Mouse (Mus musculus): ENCODE data around the gene Kat8. TPM values are rescaled to one million over a fixed set of nuclear protein-coding genes. Genes with fewer than 3 reads are reported as not detected.
"Not testable (repeated sequence)": the region's sequence is repeated elsewhere in the genome, so short reads cannot be mapped to it uniquely, and the experiment has no call there.

The Kat8 gene
- polyA plus RNA-seq, 2 experiments: 39.1 to 43.4 TPM

GRCm38 (mm10) chr7:127936216-127936884 is 24.0 kb downstream of the Kat8 start:
- Histone ChIP-seq H3K36me3 (ENCODE audit: control insufficient read depth, insufficient read depth, low read length) (no peaks in the 10 kb centered on the region), H3K4me3 (replicated peaks; ENCODE audit: low read length) (peak overlapping the region; percentile 76), H3K27me3 (ENCODE audit: control insufficient read depth, insufficient read depth, low read length) (no peaks in the 10 kb centered on the region), H3K27ac (replicated peaks; ENCODE audit: low read depth, low read length) (no peak overlapping the region), H3K9me3 (ENCODE audit: control insufficient read depth, low read length) (no peaks in the 10 kb centered on the region), H3K4me1 (ENCODE audit: control insufficient read depth, insufficient read depth, low read length) (0 out of 2 replicates have a peak, but pooled peaks cover 8% of the 10 kb centered on the region), H3K9ac (ENCODE audit: low read depth, low read length, severe bottlenecking) (peak overlapping the region; percentile 75), H3K4me2 (replicated peaks; ENCODE audit: low read depth, low read length, severe bottlenecking) (peak overlapping the region; percentile 94)
- no peak for TF ChIP-seq POLR2A (IDR thresholded peaks at IDR 0.05; ENCODE audit: borderline replicate concordance, extremely low read depth, insufficient read depth, insufficient read length)
- no peak for DNase-seq (ENCODE audit: low spot score)
- ATAC-seq (ENCODE audit: low FRiP score, low read depth): no peak
- WGBS: 59% methylated on average over 18 of the region's 18 CpGs

- peaks cover 26% of the 10 kb centered on the region; the same call in 1 of the 2 replicates for H3K27me3 ChIP-seq (ENCODE audit: control insufficient read depth, insufficient read depth, low read length)
- ATAC-seq (ENCODE audit: low FRiP score, low read depth); H3K9me3 ChIP-seq (ENCODE audit: control insufficient read depth, low read length); H3K36me3 ChIP-seq (ENCODE audit: control insufficient read depth, insufficient read depth, low read length); DNase-seq (ENCODE audit: low spot score); H3K4me2 ChIP-seq (replicated peaks; ENCODE audit: low read depth, low read length, severe bottlenecking); H3K9ac ChIP-seq (ENCODE audit: low read depth, low read length, severe bottlenecking); H3K4me1 ChIP-seq (ENCODE audit: control insufficient read depth, insufficient read depth, low read length); H3K27ac ChIP-seq (replicated peaks; ENCODE audit: low read depth, low read length); H3K4me3 ChIP-seq (replicated peaks; ENCODE audit: low read length): not testable (repeated sequence)
- WGBS: 60% methylated on average over 2 of the region's 2 CpGs
Observed at GRCm38 (mm10) chr7:127942097-127942496, 29.8 kb downstream of the Kat8 start.

GRCm38 (mm10) chr7:127944614-127945013 is 32.3 kb downstream of the Kat8 start:
- ATAC-seq (ENCODE audit: low FRiP score, low read depth): no peak
- H3K9ac ChIP-seq (ENCODE audit: low read depth, low read length, severe bottlenecking): no peak overlapping the region
- no peak for TF ChIP-seq POLR2A (IDR thresholded peaks at IDR 0.05; ENCODE audit: borderline replicate concordance, extremely low read depth, insufficient read depth, insufficient read length)

GRCm38 (mm10) chr7:127946470-127947023 is 34.2 kb downstream of the Kat8 start, which contains the start of gene Prss36:
Gene Prss36, minus strand, starts transcription at chr7:127946725.
- no peak within 1 kb of the TSS for H3K27ac ChIP-seq (replicated peaks; ENCODE audit: low read depth, low read length)
- peaks cover 26% of the 10 kb centered on the region; the same call in 1 of the 2 replicates for H3K27me3 ChIP-seq (ENCODE audit: control insufficient read depth, insufficient read depth, low read length)
- H3K4me3 ChIP-seq (replicated peaks; ENCODE audit: low read length): no peak within 1 kb of the TSS
- TF ChIP-seq POLR2A (IDR thresholded peaks at IDR 0.05; ENCODE audit: borderline replicate concordance, extremely low read depth, insufficient read depth, insufficient read length): no peak
- no peak within 1 kb of the TSS for H3K4me2 ChIP-seq (replicated peaks; ENCODE audit: low read depth, low read length, severe bottlenecking)
- 65% methylated on average over 6 of the region's 6 CpGs for WGBS
- no peaks in the 10 kb centered on the region for H3K4me1 ChIP-seq (ENCODE audit: control insufficient read depth, insufficient read depth, low read length)
- no peaks in the 10 kb centered on the region for H3K9me3 ChIP-seq (ENCODE audit: control insufficient read depth, low read length)
- no peak for ATAC-seq (ENCODE audit: low FRiP score, low read depth)
- H3K9ac ChIP-seq (ENCODE audit: low read depth, low read length, severe bottlenecking): no peak within 1 kb of the TSS
- H3K36me3 ChIP-seq (ENCODE audit: control insufficient read depth, insufficient read depth, low read length): no peaks in the 10 kb centered on the region
- DNase-seq (ENCODE audit: low spot score): no peak

More at GRCm38 (mm10) chr7:127944614-127945013, 32.3 kb downstream of the Kat8 start:
- WGBS: 8% methylated on average over 23 of the region's 23 CpGs
- 0 out of 2 replicates have a peak overlapping the region, but pooled peaks have one; percentile 13 for H3K4me2 ChIP-seq (replicated peaks; ENCODE audit: low read depth, low read length, severe bottlenecking)
- H3K27ac ChIP-seq (replicated peaks; ENCODE audit: low read depth, low read length): no peak overlapping the region
- H3K9me3 ChIP-seq (ENCODE audit: control insufficient read depth, low read length): no peaks in the 10 kb centered on the region
- DNase-seq (ENCODE audit: low spot score): no peak
- H3K27me3 ChIP-seq (ENCODE audit: control insufficient read depth, insufficient read depth, low read length): peaks cover 26% of the 10 kb centered on the region; the same call in 1 of the 2 replicates
- H3K4me1 ChIP-seq (ENCODE audit: control insufficient read depth, insufficient read depth, low read length): no peaks in the 10 kb centered on the region
- H3K4me3 ChIP-seq (replicated peaks; ENCODE audit: low read length): peak overlapping the region; percentile 7; the same call in 1 of the 2 replicates
- H3K36me3 ChIP-seq (ENCODE audit: control insufficient read depth, insufficient read depth, low read length): no peaks in the 10 kb centered on the region

- TF ChIP-seq POLR2A (IDR thresholded peaks at IDR 0.05; ENCODE audit: borderline replicate concordance, extremely low read depth, insufficient read depth, insufficient read length): no peak
- Histone ChIP-seq H3K27me3 (ENCODE audit: control insufficient read depth, insufficient read depth, low read length) (no peaks in the 10 kb centered on the region), H3K9ac (ENCODE audit: low read depth, low read length, severe bottlenecking) (no peak overlapping the region), H3K9me3 (ENCODE audit: control insufficient read depth, low read length) (no peaks in the 10 kb centered on the region), H3K36me3 (ENCODE audit: control insufficient read depth, insufficient read depth, low read length) (no peaks in the 10 kb centered on the region), H3K4me3 (replicated peaks; ENCODE audit: low read length) (no peak overlapping the region), H3K4me2 (replicated peaks; ENCODE audit: low read depth, low read length, severe bottlenecking) (no peak overlapping the region), H3K4me1 (ENCODE audit: control insufficient read depth, insufficient read depth, low read length) (no peaks in the 10 kb centered on the region), H3K27ac (replicated peaks; ENCODE audit: low read depth, low read length) (no peak overlapping the region)
- WGBS: 33% methylated on average over 13 of the region's 13 CpGs
- ATAC-seq (ENCODE audit: low FRiP score, low read depth) (no peak), DNase-seq (ENCODE audit: low spot score) (no peak)
Observed at GRCm38 (mm10) chr7:127952864-127953581, 40.7 kb downstream of the Kat8 start.
